Mouse (Mus musculus): Measurements from ENCODE around the gene Tmem38b. TPM values are rescaled to one million over a fixed set of nuclear protein-coding genes. Genes with fewer than 3 reads are reported as not detected.
A peak's percentile ranks its signal among the peaks of the same experiment; 100 is the strongest.
"Not testable (repeated sequence)": the region's sequence is repeated elsewhere in the genome, so short reads cannot be mapped to it uniquely, and the experiment has no call there.

Tmem38b gene
- total RNA-seq (2021): 10 to 100 TPM; 15.2 to 15.5 TPM
- long read RNA-seq, experiment 1, transcript Tmem38b-201 (6 exons, 2,862 nt): major isoform, 11 of 13 reads
- long read RNA-seq, experiment 1, partial matches to known transcripts: 0 of 13 reads
- long read RNA-seq, experiment 1, other reads (novel, unspliced or antisense): 2 of 13 reads
- long read RNA-seq, experiment 2, transcript Tmem38b-201 (6 exons, 2,862 nt): major isoform, 18 of 21 reads
- long read RNA-seq, experiment 2, partial matches to known transcripts: 0 of 21 reads
- long read RNA-seq, experiment 2, other reads (novel, unspliced or antisense): 3 of 21 reads

DNA sequence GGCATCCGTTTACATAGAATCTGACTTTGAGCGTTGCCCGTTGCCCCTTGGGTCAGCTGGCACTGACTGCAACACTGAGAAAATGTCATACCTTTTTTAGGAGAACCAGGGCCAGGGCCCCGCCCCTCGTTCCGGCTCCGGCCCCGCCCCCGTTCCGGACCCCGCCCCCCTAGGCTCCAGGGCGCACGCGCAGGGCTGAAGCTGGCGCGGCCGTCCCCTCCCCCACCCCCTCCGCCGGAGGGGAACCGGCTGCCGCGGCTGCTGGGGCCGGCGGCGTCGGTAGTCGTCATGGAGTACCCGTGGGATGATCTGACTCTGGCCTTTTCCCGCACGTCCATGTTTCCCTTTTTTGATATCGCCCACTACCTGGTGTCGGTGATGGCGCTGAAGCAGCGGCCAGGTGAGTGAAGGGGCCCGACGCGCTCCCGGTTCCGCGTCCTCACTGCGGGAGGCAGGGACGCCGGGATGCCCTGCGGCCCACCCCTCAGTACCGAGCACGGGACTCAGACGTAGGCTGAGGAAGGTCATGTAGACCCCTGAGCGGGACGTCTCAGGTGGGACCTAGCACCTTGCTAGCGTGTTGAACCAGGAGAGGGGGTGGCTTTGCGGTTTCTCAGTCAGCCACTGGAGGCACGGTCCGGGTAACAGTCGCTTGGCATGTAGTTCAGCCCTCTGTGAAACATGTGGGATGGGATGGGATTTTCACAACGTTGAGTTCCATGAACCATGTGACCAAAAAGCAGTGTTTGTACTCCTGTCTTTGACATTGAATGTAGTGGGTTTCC, at the start of gene Tmem38b:
Tmem38b (plus strand) TSS at position 225 of the 785 bp plus-strand sequence.
- DNase-seq (ENCODE audit: low spot score in 2 of 2): peak; percentile 61 to 65

DNA sequence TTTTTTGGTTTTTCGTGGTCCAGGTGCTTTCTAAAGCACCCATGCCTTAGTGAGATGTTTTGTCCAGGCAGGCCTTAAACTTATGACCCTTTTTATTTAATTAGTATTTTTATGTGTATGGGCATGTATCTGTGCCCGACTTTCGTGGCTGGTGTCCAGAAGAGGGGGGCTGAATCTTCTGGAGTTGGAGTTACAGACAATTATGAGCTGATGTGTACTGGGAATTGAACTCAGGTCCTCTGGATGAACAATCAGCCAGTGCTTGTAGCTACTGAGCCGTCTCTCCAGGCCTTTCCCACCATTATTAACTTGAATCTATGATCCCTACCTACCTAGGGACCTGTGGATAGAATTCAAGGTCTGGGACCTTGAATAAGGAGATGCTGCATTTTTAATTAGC, 44.4 kb upstream of the Tmem38b start:
- DNase-seq (ENCODE audit: low spot score in 2 of 2): no peak

DNA sequence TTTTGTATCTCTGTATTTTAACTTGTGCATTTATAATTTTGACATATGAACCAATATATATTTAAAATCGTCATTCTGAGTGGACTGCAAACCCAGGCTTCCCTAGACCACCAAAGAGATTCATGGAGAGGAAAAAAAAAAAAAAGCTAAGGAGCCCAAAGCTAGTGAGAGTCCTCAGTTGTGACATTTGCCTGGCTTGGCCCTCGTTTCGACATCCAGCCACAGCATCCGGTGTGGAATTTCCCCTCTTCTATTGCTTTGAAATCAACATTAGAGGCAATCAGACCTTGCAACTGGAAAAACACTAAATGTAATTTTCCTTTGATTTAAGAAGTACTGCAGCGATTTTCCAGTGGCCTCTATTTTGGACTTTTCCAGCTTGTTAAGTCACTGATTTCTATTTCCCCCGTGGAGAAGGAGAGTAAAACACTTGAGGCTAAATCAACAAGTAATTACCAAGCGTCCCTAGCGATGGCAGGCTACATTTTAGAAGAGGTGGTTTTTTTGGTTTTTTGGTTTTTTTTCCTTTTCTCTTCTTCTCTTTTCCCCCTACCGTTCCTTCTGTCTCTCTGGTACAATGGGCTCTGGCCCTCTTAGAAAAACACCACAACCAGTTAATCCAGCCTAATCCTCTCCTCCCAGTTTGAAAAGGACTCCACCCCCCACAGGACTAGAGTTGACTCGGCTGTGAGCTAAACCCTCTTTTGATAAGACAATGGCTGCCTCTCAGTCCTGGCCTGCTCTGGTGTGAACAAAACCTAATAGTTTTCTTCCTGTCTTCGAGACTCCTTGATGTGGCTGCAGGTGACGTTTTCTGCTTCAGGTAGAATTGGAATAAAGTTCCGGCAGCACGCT, 43.4 kb upstream of the Tmem38b start:
- no peak for DNase-seq (ENCODE audit: low spot score in 2 of 2)

DNA sequence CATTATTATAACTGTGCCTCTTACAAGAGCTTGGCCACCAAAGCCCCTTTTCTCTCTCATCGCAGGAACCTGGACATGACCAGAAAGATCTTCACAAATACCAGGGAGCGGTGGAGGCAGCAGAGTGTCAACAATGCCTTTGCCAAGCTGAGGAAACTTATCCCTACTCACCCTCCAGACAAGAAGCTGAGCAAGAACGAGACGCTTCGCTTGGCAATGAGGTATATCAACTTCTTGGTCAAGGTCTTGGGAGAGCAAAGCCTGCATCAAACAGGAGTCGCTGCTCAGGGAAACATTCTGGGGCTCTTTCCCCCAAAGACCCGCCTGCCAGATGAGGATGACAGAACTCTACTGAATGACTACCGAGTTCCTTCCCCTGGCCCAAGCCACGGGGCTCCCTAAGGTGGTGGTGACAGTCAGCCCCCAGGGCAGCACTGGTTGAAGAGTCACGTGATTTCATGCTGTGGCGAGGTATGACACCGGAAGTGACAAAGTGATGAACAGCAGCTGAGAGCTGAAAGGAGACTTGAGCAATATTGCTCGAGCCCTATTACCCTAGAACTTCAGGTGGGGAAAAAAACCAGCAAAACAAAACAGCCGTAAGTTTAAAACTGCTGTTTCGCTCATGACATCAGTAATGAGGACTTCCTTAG, 40.0 kb upstream of the Tmem38b start:
- no peak for DNase-seq (ENCODE audit: low spot score in 2 of 2)

DNA sequence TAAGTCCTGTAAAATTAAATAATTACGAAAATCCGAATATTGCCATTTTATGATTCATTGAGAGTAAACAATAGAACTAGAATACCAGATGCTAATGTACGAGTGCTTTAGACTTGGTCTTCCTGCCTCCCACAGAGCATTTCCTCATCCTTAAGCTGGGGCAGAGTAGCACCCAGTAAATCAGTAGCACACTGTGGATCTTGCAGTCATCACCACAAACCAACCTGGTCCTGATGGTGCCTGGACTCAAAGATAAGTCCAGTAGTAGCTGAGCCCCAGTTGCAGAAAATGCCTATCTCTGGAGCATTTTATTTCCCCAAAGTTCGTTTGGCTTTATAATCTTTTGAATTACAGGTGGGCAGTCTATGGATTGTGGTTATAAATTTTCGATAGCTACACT, 39.0 kb upstream of the Tmem38b start:
- DNase-seq (ENCODE audit: low spot score in 2 of 2): no peak

DNA sequence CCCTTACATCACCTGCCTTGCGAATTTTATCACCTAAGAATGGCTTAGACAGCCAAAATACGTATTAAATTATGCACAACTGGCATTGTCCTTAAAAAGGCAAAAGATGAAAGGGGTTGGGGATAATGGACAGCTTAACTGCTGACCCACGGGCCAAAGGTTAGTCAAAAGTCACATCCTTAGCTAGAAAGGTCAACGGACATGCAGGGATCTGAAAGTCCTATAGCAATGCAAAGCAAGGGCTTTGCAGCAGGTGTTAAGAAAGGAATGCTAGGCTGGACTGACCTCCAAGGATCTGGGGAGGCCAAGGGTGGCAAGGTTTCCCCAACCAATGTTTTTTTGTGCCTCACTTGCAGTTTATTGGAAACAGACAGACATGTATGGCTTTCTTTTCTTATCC, 36.5 kb upstream of the Tmem38b start:
- DNase-seq (ENCODE audit: low spot score in 2 of 2): no peak

DNA sequence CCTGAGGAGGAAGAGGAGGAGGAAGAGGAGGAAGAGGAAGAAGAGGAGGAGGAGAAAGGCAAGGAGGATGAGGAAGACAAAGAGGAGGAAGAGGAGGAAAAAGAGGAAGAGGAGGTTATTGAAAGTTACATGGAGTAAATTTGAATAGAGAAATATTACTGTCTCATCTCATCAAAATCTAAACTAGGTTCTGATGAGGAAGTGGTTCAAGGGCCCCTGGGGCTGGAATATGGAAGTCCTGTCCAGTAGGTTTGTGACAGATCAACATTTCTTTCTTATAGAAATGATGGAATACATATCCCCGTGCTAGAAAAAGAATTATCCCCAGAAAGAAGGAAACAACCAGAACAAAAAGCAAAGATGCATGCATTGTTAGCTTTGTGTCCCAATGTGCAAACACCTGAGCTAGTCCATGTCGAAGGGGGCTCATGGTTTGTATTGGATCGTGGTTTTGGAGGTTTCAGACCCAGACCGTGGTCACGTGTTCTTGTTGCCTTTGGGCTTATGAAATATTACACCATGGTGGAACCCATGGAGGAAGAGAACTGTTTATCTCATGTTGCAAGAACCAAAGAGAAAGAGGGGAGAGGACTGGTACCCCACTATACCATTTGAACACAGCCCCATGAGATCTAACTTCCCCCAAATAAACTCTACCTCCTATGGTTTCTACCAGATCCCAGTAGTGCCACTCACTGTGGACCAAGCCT, 31.4 kb upstream of the Tmem38b start:
- DNase-seq (ENCODE audit: low spot score in 2 of 2): no peak

DNA sequence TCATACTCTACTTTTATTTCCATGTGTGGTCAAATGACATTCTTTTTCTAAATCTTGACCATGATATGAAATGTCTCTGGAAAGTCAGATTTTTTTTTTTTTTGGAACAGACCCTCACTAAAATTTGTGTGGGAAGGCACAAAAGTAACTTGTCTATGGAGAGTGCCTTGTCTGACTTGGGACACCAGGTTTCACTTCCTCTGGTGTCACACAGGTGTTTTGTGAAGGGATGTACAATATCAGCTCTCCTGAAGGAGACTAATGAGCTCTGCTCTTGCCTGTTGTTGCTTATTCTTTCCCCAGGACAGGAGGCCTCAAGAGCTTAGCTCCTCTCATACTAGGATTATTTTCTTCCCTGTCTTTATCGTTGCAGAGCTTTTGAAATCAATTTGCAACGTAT, 30.8 kb upstream of the Tmem38b start:
- no peak for DNase-seq (ENCODE audit: low spot score in 2 of 2)

DNA sequence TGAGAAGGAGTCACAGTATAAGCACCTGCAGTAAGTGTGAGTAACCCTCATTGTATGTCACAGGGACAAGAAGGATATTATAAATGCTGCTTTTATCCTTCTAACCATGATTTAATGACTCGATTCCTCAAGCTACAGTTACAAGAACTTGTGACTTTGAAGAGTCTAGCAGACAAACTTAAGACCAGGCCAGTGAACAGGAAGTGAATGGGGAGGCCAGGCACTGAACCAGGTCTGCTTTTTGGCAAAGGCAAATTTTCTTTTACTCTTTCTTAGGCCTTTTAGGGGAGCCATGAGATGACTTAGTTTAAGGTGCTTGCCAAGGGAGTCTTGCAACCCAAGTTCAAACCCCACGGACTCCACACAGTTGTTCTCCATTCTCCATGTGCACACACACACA, 30.1 kb upstream of the Tmem38b start:
- no peak for DNase-seq (ENCODE audit: low spot score in 2 of 2)

DNA sequence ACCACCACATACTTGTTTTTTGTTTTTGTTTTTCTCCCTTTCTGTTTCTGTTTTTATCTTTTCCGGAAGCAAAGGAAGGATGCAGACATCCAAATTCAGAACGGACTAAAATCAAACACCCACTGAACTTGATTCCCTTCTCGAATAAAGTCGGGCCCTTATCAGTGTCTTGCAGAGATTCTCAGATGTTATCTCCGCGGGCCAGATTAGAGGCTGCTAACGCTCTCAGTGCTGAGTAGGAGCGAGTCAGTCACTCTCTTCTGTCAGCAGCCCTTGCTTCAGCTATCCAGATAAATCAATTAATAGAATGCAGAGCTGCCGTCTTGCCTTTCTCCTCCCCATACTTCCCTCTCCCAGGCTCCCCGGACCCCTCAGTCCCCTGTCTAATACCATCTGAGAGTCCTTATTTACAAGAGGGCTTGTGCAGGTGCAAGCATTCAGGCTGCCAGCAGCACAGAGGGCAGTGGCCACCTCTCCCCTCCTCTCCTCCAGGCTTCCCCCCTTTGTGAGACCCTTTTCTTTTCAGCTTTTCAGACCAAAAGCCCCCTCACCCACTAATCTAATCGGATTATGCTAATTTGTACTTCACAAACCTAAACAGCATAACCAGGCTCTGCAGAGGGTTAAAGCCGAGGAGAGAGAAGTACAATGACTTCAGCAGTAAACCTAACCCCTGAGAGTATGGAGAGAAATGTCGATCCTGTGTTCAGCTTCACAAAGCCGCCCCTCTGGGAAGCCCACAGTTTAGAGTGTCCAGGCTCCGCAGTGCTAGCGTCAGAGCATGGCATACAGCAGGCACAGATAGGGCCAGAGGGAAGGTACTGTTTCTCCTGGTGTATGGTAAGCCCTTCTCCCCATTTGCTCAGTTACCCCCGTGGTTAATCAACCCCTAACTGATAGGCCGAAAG, 28.7 kb upstream of the Tmem38b start:
- no peak for DNase-seq (ENCODE audit: low spot score in 2 of 2)

DNA sequence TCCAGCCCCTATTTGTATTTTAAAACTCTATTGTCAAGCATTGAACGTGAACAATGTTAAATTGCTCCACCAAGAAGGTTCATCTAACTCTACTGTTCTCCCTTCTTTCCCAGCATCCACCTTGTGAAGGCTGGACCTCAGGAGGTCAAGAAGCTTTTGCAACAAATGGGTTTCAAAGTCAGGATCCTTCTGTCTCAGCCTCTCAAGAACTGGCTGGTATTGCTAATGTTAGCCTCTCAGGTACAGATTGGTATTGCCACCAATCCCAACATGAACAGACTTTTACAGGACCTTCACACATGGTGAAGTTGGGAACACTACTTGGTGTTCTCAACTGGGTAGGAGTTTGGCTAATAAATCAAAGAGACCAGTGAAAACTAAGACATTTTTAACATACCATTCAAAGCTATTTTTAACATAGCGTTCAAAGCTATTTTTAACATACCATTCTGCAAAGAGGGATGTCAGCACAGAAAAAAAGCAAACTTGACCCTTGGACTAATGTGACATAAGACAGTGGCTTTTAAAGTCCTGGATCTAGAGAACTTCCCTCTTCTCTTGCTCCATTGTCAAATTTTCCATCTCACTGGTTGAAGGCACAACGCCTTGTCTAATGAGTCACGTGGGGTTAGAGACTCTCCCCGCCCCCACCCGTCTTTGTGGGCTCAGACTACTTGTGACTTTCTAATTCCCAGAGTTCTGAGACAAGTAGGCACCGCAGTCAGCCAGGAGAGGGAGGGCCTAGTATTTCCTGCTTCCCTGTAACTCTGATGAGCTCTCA, 26.8 kb upstream of the Tmem38b start:
- DNase-seq (ENCODE audit: low spot score in 2 of 2): no peak

DNA sequence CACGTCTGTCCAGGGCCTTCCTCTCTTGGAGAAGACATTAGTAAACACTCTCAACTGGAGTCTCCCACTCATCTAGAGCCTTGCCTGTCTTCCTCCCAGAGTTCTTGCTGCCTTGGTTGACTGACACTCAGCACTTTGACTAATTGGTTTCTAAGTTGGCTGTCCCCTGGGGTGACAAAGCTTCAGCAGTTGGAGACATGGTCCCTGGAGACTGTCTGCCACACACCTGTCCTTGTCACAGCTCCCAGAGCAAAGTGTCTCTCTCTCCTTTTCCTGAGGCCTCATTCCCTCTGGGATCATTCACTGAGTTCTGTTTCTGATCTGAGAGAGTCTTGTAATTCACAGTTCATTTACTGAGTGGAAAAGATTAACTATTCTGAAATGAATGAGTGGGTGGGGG, 26.1 kb upstream of the Tmem38b start:
- DNase-seq (ENCODE audit: low spot score in 2 of 2): no peak

DNA sequence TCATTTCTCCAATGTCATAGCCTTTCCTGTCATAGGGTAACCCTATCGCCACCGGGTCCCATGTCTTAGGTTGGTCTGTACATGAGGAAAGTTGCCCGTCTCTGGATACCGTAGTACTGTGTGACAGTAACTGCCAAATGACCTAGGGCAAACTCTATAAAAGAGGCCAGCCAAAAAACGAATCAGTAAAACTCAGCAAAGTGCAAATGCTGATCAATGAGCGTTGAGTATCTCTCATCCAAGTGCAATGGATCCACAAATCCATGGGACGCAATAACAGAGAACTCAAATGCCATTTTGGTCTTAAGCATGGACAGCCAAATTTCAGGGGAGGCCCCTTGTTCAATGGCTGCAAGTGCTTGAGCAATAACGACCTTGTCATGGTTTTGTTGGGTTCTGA, 22.2 kb upstream of the Tmem38b start:
- not testable (repeated sequence) for DNase-seq (ENCODE audit: low spot score in 2 of 2)

DNA sequence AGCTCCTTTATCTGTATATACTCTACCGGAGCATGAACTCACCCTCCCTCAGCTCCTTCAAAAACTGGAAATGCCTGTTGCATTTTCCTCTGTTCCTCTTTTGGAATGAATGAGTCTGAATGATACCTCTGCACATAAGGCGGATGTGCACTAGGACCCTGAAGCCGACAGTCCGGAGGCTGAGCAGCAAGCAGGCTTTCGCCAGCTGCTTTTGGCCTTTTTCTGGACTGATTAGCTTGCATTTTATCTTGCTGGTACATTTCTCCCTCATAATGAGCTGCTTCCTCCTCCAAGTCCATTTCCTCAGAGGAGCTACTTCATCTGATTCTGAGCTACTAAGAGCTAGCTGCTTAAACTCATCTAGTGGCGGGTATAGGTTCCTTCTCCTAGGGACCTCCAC, 19.4 kb upstream of the Tmem38b start:
- DNase-seq (ENCODE audit: low spot score in 2 of 2): not testable (repeated sequence)

DNA sequence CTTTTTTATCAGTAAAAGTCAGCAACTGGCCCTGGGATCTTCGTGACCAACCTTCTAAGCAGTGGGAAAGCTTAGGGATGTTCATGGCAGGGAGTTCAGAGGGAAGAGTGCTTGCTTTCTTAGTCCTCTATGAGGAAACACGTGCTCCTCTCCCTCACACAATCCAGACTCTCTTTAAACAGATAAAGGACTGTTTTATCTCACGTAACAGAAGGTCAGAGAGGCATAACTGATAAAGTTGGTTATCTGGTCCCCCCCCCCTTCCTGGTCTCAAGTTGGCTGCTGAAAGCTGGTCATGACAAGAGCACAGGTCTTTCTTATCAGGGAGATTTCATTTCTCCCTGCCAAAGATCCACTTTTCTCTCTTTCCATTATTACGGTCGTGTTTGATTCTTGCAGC, 7.5 kb upstream of the Tmem38b start:
- no peak for DNase-seq (ENCODE audit: low spot score in 2 of 2)

DNA sequence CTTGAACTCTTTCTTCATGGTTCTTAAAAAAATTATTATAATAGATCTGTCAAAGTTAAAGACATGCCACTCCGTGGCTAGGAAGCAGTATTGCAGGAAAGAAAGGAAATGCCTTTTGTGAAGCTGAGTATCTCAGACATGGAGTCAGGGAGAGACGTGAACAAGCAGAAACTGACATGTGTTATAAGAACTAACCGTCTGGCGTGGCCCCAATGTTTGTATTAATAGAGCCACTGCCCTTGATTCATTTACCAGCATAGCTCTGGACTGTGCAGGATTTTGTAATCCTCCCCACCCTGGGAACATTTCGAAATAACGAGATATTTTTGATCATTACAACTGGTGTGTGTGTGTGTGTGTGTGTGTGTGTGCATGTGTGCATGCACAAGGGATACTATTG, 2.1 kb upstream of the Tmem38b start:
- DNase-seq (ENCODE audit: low spot score in 2 of 2): no peak

DNA sequence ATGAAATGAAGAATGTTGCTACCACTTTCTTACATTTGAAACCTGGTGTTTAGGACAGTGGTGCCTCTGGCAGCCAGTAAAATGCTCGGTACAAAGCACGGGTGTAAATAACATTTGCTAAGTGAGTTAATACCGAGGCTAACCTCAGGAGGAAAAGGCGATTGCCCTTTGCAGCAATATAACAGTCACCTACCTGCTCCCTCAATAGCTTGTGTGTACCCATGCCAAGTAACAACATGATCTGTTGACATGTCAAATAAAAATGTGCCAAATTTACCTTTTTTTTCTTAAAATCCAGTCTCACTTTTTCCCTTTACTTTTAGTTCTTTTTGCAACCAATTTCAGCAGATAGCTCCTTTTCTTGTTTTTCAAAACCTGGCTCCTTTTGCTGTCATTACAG, 1.0 kb upstream of the Tmem38b start:
- no peak for DNase-seq (ENCODE audit: low spot score in 2 of 2)

DNA sequence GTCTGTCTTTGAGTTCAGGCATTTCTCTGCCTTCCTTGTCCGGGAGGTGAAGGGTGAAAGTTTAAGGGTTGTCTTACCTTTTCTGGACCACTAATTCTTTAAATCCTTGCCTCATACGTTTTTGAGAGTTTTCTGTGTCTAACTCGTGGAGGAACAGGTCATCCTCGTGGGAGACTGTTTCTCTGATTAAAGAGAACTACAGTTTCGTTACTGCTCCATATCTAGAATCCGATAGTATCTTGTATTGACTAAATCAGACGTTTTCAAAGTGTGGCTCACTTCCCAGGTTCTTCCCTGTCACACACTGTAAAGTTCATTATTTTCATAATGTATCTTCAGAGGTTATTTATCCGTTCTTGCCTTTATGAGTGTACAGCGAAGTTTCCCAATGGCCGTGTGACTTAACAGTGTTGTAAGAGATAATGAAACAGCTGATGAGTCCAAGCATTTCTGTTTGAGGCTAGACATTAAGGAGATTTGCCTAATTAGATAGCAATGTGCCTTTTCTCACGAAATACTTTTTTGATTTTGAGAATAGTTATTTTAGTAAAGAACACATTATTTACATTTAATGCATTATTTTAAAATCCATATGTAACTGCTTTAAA, 900 bp downstream of the Tmem38b start:
- DNase-seq (ENCODE audit: low spot score in 2 of 2): no peak
